Mouse (Mus musculus) heart, embryonic 15.5 days (tissue): ENCODE measurements around the gene Gpr35. TPM values are rescaled to one million over a fixed set of nuclear protein-coding genes. Genes with fewer than 3 reads are reported as not detected.

Experiments
- ATAC-seq: fragments of 200-750 bp; cut with Nextera tagmentation; replicated peaks from 2 replicates; pipeline ENCODE4 v1.8.0; 2017; ENCODE audit warnings: low read depth, moderate TSS enrichment; ENCODE audit not compliant: insufficient number of reproducible peaks, insufficient read depth, low FRiP score
- H3K27ac ChIP-seq: fragments of 300-500 bp; sonication (generic); 2 replicates; pipeline ENCODE4 v1.5.1; 2015; ENCODE audit warnings: mild to moderate bottlenecking, inconsistent platforms
- H3K27me3 ChIP-seq: fragments of 300-500 bp; sonication (generic); 2 replicates; pipeline ENCODE4 v1.6.1; 2015; ENCODE audit warnings: inconsistent platforms
- H3K36me3 ChIP-seq: fragments of 300-500 bp; sonication (generic); 2 replicates; pipeline ENCODE4 v1.6.1; 2015; ENCODE audit warnings: mild to moderate bottlenecking, inconsistent platforms
- H3K4me1 ChIP-seq: fragments of 300-500 bp; sonication (generic); replicated peaks from 2 replicates; pipeline ENCODE4 v1.6.1; 2015; ENCODE audit warnings: inconsistent platforms
- H3K4me2 ChIP-seq: fragments of 300-500 bp; sonication (generic); 2 replicates; pipeline ENCODE4 v1.6.1; 2015; ENCODE audit warnings: inconsistent platforms, mild to moderate bottlenecking, moderate library complexity
- H3K4me3 ChIP-seq: fragments of 300-500 bp; sonication (generic); 2 replicates; pipeline ENCODE4 v1.5.1; 2015; ENCODE audit warnings: mild to moderate bottlenecking, inconsistent platforms
- H3K9ac ChIP-seq: fragments of 300-500 bp; sonication (generic); 2 replicates; pipeline ENCODE4 v1.6.1; 2015; ENCODE audit warnings: mild to moderate bottlenecking, inconsistent platforms
- H3K9me3 ChIP-seq: fragments of 300-500 bp; sonication (generic); replicated peaks from 2 replicates; pipeline ENCODE4 v1.6.1; 2016; ENCODE audit warnings: inconsistent platforms
- WGBS: fragments of 180-500 bp; shearing (Covaris S2); methylation state at CpG from one replicate; pipeline ENCODE4 v1.1.7; 2015; ENCODE audit warnings: mixed read lengths; 5-methylcytosine and 5-hydroxymethylcytosine counted together
- polyA plus RNA-seq: library from polyadenylated mRNA; unstranded; fragments of >200 nt; fragmentation: Nextera tagmentation; extraction: Ambion mirVana; gene quantifications from 2 replicates; pipeline ENCODE4 v1.2.1, GENCODE M21; 2015

The Gpr35 gene
- polyA plus RNA-seq, 1 experiment from 2014 or later, result 0.43 TPM

- Histone ChIP-seq H3K36me3 (peaks cover 24% of the 10 kb centered on the region), H3K4me3 (peak overlapping the region; percentile 62), H3K4me1 (peaks cover 40% of the 10 kb centered on the region), H3K9me3 (no peaks in the 10 kb centered on the region), H3K9ac (peak overlapping the region; percentile 91), H3K27me3 (no peaks in the 10 kb centered on the region), H3K4me2 (peak overlapping the region; percentile 83), H3K27ac (peak overlapping the region; percentile 93)
- no peak for ATAC-seq
- WGBS, result 43% methylated on average over 8 of the region's 8 CpGs
Observed at GRCm38 (mm10) chr1:92911721-92912138, 38.9 kb upstream of the Gpr35 start.

GRCm38 (mm10) chr1:92912286-92912685 lies 38.4 kb upstream of the Gpr35 start:
- 44% methylated on average over 1 of the region's 1 CpGs for WGBS
- H3K4me2 ChIP-seq, result peak overlapping the region; percentile 83
- H3K27me3 ChIP-seq, result no peaks in the 10 kb centered on the region
- H3K36me3 ChIP-seq, result peaks cover 27% of the 10 kb centered on the region
- H3K9me3 ChIP-seq, result no peaks in the 10 kb centered on the region
- H3K4me1 ChIP-seq, result peaks cover 40% of the 10 kb centered on the region
- H3K9ac ChIP-seq, result peak overlapping the region; percentile 91
- ATAC-seq, result no peak
- peak overlapping the region; percentile 93; the same call in 1 of the 2 replicates for H3K27ac ChIP-seq
- peak overlapping the region; percentile 62 for H3K4me3 ChIP-seq

DNA sequence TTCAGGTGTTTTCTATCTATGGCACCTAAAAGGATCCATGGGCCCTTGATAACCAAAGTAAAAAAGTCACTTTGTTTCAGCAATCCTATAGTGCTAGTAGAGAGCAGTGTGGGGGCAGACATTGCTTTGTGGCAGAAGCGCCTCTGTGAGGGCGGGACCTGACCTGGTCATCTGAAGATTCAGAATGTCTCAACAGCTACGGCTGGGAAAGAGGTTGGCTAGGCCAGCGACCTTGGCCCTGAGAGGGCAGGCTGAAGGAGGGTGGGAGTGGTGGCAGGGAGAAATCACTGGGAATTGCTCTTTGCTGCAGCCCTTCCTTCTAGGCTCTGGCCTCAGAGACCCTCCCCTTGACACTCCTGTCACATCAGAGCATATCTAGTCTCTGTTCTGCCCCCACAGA lies 36.4 kb upstream of the Gpr35 start:
- no peak for ATAC-seq
- 75% methylated on average over 4 of the region's 4 CpGs for WGBS
- no peak overlapping the region for H3K9ac ChIP-seq
- H3K27ac ChIP-seq, result no peak overlapping the region
- no peak overlapping the region for H3K4me2 ChIP-seq
- no peak overlapping the region for H3K4me3 ChIP-seq
- H3K4me1 ChIP-seq, result peaks cover 29% of the 10 kb centered on the region
- H3K9me3 ChIP-seq, result no peaks in the 10 kb centered on the region
- H3K36me3 ChIP-seq, result peaks cover 46% of the 10 kb centered on the region
- no peaks in the 10 kb centered on the region for H3K27me3 ChIP-seq

- H3K4me3 ChIP-seq, result no peak overlapping the region
- H3K4me2 ChIP-seq, result no peak overlapping the region
- H3K9ac ChIP-seq, result no peak overlapping the region
- H3K4me1 ChIP-seq, result peaks cover 24% of the 10 kb centered on the region
- H3K27me3 ChIP-seq, result no peaks in the 10 kb centered on the region
- WGBS, result 92% methylated on average over 11 of the region's 11 CpGs
- H3K36me3 ChIP-seq, result peaks cover 54% of the 10 kb centered on the region
- no peak overlapping the region for H3K27ac ChIP-seq
- H3K9me3 ChIP-seq, result no peaks in the 10 kb centered on the region
- ATAC-seq, result no peak
Observed at GRCm38 (mm10) chr1:92914993-92915392, 35.7 kb upstream of the Gpr35 start.

DNA sequence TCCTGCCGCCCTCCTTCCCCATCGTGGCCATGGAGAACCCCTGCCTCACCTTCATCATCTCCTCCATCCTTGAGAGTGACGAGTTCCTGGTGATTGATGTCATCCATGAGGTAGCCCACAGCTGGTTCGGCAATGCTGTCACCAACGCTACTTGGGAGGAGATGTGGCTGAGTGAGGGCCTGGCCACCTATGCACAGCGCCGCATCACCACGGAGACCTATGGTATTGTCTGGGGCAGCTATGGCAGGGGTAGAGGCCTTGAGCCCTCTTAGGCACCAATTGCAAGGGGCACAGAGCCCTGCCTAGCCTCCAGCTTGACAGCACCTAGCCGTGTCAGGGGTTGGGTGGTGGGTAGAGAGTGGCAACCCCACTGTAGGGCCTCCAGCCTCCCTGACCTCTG lies 33.9 kb upstream of the Gpr35 start:
- Histone ChIP-seq H3K9me3 (no peaks in the 10 kb centered on the region), H3K4me1 (peaks cover 29% of the 10 kb centered on the region), H3K4me3 (no peak overlapping the region), H3K4me2 (no peak overlapping the region), H3K36me3 (peaks cover 65% of the 10 kb centered on the region), H3K27me3 (no peaks in the 10 kb centered on the region), H3K9ac (no peak overlapping the region), H3K27ac (no peak overlapping the region)
- WGBS, result 93% methylated on average over 9 of the region's 9 CpGs
- no peak for ATAC-seq

DNA sequence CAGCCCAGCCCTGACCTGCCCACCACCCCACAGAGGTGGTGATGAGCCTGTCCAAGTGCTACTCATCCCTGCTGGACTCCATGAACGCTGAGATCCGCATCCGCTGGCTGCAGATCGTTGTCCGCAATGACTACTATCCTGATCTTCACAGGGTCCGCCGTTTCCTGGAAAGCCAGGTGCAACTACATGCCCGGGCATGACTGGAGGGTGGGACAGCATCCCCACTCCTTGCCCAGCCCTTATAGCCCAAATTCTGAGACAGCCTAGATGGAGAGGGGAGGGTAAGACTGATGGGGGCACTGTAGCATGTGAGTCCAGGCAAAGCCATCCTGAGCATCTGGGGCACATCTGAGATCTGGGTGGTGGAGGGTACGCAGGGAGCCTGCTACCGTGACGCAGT lies 31.5 kb upstream of the Gpr35 start:
- H3K36me3 ChIP-seq, result peaks cover 65% of the 10 kb centered on the region
- WGBS, result 97% methylated on average over 11 of the region's 11 CpGs
- no peak overlapping the region for H3K27ac ChIP-seq
- H3K4me1 ChIP-seq, result peaks cover 24% of the 10 kb centered on the region
- H3K9me3 ChIP-seq, result no peaks in the 10 kb centered on the region
- H3K4me2 ChIP-seq, result no peak overlapping the region
- no peaks in the 10 kb centered on the region for H3K27me3 ChIP-seq
- no peak overlapping the region for H3K9ac ChIP-seq
- no peak for ATAC-seq
- H3K4me3 ChIP-seq, result no peak overlapping the region

- Histone ChIP-seq H3K9me3 (no peaks in the 10 kb centered on the region), H3K27ac (no peak overlapping the region), H3K36me3 (peaks cover 61% of the 10 kb centered on the region), H3K4me1 (peaks cover 24% of the 10 kb centered on the region), H3K4me2 (no peak overlapping the region), H3K27me3 (no peaks in the 10 kb centered on the region), H3K4me3 (no peak overlapping the region), H3K9ac (no peak overlapping the region)
- 84% methylated on average over 12 of the region's 12 CpGs for WGBS
- no peak for ATAC-seq
Observed at GRCm38 (mm10) chr1:92919775-92920174, 30.9 kb upstream of the Gpr35 start.

DNA sequence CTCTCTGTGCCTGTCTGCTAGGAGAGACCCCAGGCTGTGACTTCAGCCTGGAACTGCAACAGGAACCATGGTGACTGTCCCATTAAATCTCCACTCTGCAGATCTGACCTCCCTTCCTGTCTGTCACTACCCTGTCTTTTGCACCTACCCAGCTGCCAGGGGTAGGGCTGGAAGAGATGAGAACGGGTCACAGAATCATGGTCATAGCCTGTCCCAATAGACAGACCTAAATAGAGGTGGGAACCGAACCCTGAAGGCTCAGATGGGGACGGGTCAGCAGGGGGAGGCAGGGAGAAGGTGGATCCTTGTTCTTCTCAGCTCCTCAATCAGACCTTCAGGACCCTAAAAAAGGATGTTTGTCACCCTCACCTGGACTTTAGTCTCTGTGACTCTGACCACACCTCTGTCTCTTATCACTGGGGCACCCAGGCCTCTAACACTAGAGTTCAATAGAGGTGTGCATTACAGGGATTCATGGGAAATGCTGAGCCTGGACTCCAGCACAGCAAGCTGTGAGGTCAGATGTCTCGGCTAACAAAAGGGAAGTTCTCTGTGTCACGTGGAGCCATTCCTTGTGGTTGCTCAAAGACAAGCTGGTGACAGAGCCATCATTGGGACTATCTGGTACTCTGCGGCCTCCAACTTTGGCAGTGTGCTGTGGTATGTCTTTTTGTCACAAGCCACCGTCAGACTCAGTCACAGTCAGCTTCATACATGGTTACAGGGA lies 30.0 kb upstream of the Gpr35 start:
- 61% methylated on average over 7 of the region's 7 CpGs for WGBS
- H3K27me3 ChIP-seq, result no peaks in the 10 kb centered on the region
- peak overlapping the region; percentile 81 for H3K27ac ChIP-seq
- H3K4me3 ChIP-seq, result no peak overlapping the region
- no peak for ATAC-seq
- peaks cover 24% of the 10 kb centered on the region for H3K4me1 ChIP-seq
- H3K4me2 ChIP-seq, result no peak overlapping the region
- peaks cover 53% of the 10 kb centered on the region for H3K36me3 ChIP-seq
- no peaks in the 10 kb centered on the region for H3K9me3 ChIP-seq
- no peak overlapping the region for H3K9ac ChIP-seq

GRCm38 (mm10) chr1:92921496-92921895 lies 29.2 kb upstream of the Gpr35 start:
- Histone ChIP-seq H3K4me1 (peaks cover 24% of the 10 kb centered on the region), H3K4me2 (0 out of 2 replicates have a peak overlapping the region, but pooled peaks have one; percentile 23), H3K27ac (peak overlapping the region; percentile 81), H3K27me3 (no peaks in the 10 kb centered on the region), H3K4me3 (no peak overlapping the region), H3K9ac (peak overlapping the region; percentile 31), H3K9me3 (no peaks in the 10 kb centered on the region), H3K36me3 (peaks cover 44% of the 10 kb centered on the region)
- WGBS, result 58% methylated on average over 4 of the region's 4 CpGs
- peak; percentile 37; the same call in 1 of the 2 replicates for ATAC-seq

DNA sequence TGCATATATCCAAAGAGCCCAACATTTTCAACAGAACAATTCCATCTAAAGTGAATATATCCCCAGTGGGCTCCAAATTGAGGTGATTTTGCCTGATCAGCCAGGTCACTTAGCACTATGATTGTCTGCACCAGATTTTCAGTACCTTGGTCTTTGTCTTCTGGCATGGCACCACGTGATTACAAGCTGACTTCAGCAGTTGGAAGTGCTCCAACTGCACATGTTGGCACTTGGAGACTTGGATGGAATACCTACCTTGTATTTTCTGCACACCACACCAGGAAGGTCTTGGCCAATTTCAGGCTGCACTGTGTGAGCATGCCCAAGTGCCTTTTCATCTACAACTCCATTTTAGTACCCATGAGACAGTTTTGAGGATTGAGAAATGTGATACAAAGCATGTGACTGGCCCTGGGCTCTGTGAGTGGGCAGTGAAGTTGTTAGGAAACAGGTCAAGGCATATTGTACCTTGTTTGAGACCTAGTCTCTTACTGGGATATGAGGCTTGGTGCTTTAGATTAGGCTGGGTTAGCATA lies 20.4 kb upstream of the Gpr35 start:
- no peak for ATAC-seq
- Histone ChIP-seq H3K36me3 (no peaks in the 10 kb centered on the region), H3K4me2 (no peak overlapping the region), H3K4me1 (peaks cover 15% of the 10 kb centered on the region), H3K27ac (no peak overlapping the region), H3K9ac (no peak overlapping the region), H3K9me3 (0 out of 2 replicates have a peak, but pooled peaks cover 2% of the 10 kb centered on the region), H3K27me3 (peaks cover 13% of the 10 kb centered on the region), H3K4me3 (no peak overlapping the region)
- WGBS, result 14% methylated on average over 1 of the region's 1 CpGs

DNA sequence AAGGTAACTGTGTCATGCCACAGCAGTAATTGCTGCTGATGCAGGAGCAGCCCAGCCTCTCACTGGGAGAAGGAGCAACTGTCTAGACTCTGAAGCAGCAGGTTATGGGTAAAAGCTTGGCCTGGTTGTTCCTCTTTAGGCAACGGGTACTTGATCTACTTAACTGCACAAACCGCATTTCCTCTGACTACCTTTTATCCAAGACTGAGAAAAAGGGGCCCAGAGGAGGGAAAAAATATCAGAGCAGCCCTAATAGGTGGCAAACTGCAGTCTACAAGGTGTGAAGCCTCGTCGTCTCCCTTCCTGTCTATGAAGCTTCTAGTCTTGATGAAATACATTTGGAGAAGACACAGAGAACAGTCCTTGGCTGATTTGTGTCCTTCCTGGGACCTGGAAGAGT lies 17.1 kb upstream of the Gpr35 start:
- Histone ChIP-seq H3K4me2 (peak overlapping the region; percentile 85), H3K4me1 (peaks cover 32% of the 10 kb centered on the region), H3K9me3 (0 out of 2 replicates have a peak, but pooled peaks cover 2% of the 10 kb centered on the region), H3K36me3 (peaks cover 4% of the 10 kb centered on the region; the same call in 1 of the 2 replicates), H3K9ac (peak overlapping the region; percentile 54), H3K27me3 (peaks cover 5% of the 10 kb centered on the region; the same call in 1 of the 2 replicates), H3K4me3 (peak overlapping the region; percentile 74), H3K27ac (peak overlapping the region; percentile 97)
- ATAC-seq, result no peak
- WGBS, result 69% methylated on average over 4 of the region's 4 CpGs
